Mouse (Mus musculus): Measurements from ENCODE around the gene Tbc1d22b. TPM values are rescaled to one million over a fixed set of nuclear protein-coding genes. Genes with fewer than 3 reads are reported as not detected.

Tbc1d22b gene
- polyA plus RNA-seq, 1 experiment from 2014 or later = 20.9 TPM

DNA sequence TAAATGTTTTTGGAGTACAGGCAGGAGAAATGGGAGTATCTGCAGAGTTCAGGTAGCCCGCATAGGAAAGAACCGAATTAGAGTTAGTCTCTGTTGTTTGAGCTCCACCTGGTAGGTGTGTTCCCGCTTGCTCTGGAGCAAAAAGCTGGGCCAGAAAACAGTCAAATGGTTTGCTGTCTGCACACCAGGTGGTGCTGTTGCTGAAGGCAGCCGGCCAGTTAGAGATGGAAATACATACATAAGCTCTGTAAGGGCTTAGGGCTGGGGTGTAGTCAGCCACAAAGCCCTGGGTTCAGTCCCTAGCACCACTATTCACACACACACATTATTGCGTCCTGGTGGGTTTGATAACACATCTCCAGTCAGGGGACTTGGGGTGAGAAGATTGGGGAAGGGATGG is 86.5 kb downstream of the Tbc1d22b start:
- Histone ChIP-seq H3K9ac (ENCODE audit: low read length) (no peak overlapping the region), H3K36me3 (ENCODE audit: control insufficient read depth, insufficient read depth, low read length) (peaks cover 17% of the 10 kb centered on the region; the same call in 1 of the 2 replicates), H3K4me1 (replicated peaks; ENCODE audit: control insufficient read depth, insufficient read depth, low read length) (no peaks in the 10 kb centered on the region), H3K27me3 (ENCODE audit: control insufficient read depth, insufficient read depth, low read length) (no peaks in the 10 kb centered on the region), H3K4me2 (ENCODE audit: low read depth, low read length, severe bottlenecking) (no peak overlapping the region), H3K27ac (ENCODE audit: low read depth, low read length) (no peak overlapping the region), H3K4me3 (ENCODE audit: low read depth, low read length) (no peak overlapping the region), H3K9me3 (ENCODE audit: control insufficient read depth, low read length) (no peaks in the 10 kb centered on the region)
- ATAC-seq (replicated peaks; ENCODE audit: low FRiP score) (no peak), DNase-seq (ENCODE audit: low spot score) (peak; percentile 62)
- 70% methylated on average over 5 of the region's 5 CpGs for WGBS

GRCm38 (mm10) chr17:29637377-29637776 is 87.8 kb downstream of the Tbc1d22b start:
- no peak overlapping the region for H3K27ac ChIP-seq (ENCODE audit: low read depth, low read length)
- DNase-seq (ENCODE audit: low spot score) (no peak), ATAC-seq (replicated peaks; ENCODE audit: low FRiP score) (no peak)
- no peaks in the 10 kb centered on the region for H3K27me3 ChIP-seq (ENCODE audit: control insufficient read depth, insufficient read depth, low read length)
- H3K4me2 ChIP-seq (ENCODE audit: low read depth, low read length, severe bottlenecking) = no peak overlapping the region
- H3K9ac ChIP-seq (ENCODE audit: low read length) = no peak overlapping the region
- peaks cover 16% of the 10 kb centered on the region; the same call in 1 of the 2 replicates for H3K36me3 ChIP-seq (ENCODE audit: control insufficient read depth, insufficient read depth, low read length)
- WGBS = 97% methylated on average over 4 of the region's 4 CpGs
- H3K9me3 ChIP-seq (ENCODE audit: control insufficient read depth, low read length) = no peaks in the 10 kb centered on the region
- H3K4me3 ChIP-seq (ENCODE audit: low read depth, low read length) = no peak overlapping the region
- H3K4me1 ChIP-seq (replicated peaks; ENCODE audit: control insufficient read depth, insufficient read depth, low read length) = no peaks in the 10 kb centered on the region

DNA sequence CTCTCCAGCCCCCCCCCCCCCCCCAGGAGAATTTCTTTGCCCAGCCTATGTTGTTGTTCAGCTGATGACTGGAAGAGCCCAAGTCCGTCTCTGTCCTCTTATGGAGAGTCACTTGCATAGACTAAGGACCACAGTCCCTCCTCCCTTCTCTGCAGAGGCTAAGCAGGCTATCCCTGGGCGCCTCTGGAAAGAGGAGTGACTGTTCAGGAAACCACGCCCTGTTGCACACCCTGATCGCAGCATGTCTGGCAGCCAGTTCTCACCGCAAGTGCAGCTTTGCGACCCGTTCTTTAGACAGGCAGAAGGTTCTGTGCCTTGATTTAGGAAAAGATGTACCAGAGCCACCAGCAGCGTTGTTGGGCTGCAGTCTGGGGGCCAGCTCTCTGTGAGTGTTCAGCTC is 88.3 kb downstream of the Tbc1d22b start:
- Histone ChIP-seq H3K36me3 (ENCODE audit: control insufficient read depth, insufficient read depth, low read length) (peaks cover 16% of the 10 kb centered on the region; the same call in 1 of the 2 replicates), H3K27me3 (ENCODE audit: control insufficient read depth, insufficient read depth, low read length) (no peaks in the 10 kb centered on the region), H3K4me2 (ENCODE audit: low read depth, low read length, severe bottlenecking) (no peak overlapping the region), H3K9ac (ENCODE audit: low read length) (no peak overlapping the region), H3K9me3 (ENCODE audit: control insufficient read depth, low read length) (no peaks in the 10 kb centered on the region), H3K27ac (ENCODE audit: low read depth, low read length) (no peak overlapping the region), H3K4me1 (replicated peaks; ENCODE audit: control insufficient read depth, insufficient read depth, low read length) (no peaks in the 10 kb centered on the region), H3K4me3 (ENCODE audit: low read depth, low read length) (no peak overlapping the region)
- ATAC-seq (replicated peaks; ENCODE audit: low FRiP score) (no peak), DNase-seq (ENCODE audit: low spot score) (no peak)
- 86% methylated on average over 8 of the region's 8 CpGs for WGBS

DNA sequence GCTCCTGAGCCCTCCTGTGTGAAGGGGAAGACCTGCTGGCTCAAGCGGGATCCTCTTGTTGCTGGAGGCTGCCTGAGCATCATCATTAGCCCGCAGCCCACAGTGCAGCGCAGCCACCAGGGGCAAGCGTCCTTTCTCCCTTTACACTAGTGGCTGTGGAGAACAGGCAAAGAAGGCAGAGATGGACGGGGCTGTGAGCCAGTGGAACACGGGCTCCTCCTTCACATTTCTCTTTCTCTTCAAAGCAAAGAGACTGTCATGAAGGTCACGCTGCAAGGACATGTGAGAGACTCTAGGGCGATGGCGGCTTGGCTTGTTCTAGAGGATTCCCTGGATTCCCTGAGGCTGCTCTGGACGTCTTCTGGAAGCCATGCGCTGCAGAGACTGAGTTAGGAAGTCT is 91.4 kb downstream of the Tbc1d22b start:
- no peak for DNase-seq (ENCODE audit: low spot score)

GRCm38 (mm10) chr17:29642219-29642618 is 92.6 kb downstream of the Tbc1d22b start:
- Histone ChIP-seq H3K36me3 (ENCODE audit: control insufficient read depth, insufficient read depth, low read length) (peaks cover 13% of the 10 kb centered on the region; the same call in 1 of the 2 replicates), H3K27ac (ENCODE audit: low read depth, low read length) (no peak overlapping the region), H3K4me3 (ENCODE audit: low read depth, low read length) (no peak overlapping the region), H3K4me1 (replicated peaks; ENCODE audit: control insufficient read depth, insufficient read depth, low read length) (0 out of 2 replicates have a peak, but pooled peaks cover 2% of the 10 kb centered on the region), H3K27me3 (ENCODE audit: control insufficient read depth, insufficient read depth, low read length) (no peaks in the 10 kb centered on the region), H3K4me2 (ENCODE audit: low read depth, low read length, severe bottlenecking) (no peak overlapping the region), H3K9me3 (ENCODE audit: control insufficient read depth, low read length) (no peaks in the 10 kb centered on the region), H3K9ac (ENCODE audit: low read length) (no peak overlapping the region)
- DNase-seq (ENCODE audit: low spot score) = no peak
- no peak for ATAC-seq (replicated peaks; ENCODE audit: low FRiP score)
- 77% methylated on average over 3 of the region's 3 CpGs for WGBS

More for the DNA sequence above, 91.4 kb downstream of the Tbc1d22b start:
- ATAC-seq (replicated peaks; ENCODE audit: low FRiP score) = no peak
- Histone ChIP-seq H3K4me3 (ENCODE audit: low read depth, low read length) (no peak overlapping the region), H3K9me3 (ENCODE audit: control insufficient read depth, low read length) (no peaks in the 10 kb centered on the region), H3K36me3 (ENCODE audit: control insufficient read depth, insufficient read depth, low read length) (peaks cover 13% of the 10 kb centered on the region; the same call in 1 of the 2 replicates), H3K27ac (ENCODE audit: low read depth, low read length) (no peak overlapping the region), H3K9ac (ENCODE audit: low read length) (no peak overlapping the region), H3K4me2 (ENCODE audit: low read depth, low read length, severe bottlenecking) (no peak overlapping the region), H3K27me3 (ENCODE audit: control insufficient read depth, insufficient read depth, low read length) (no peaks in the 10 kb centered on the region), H3K4me1 (replicated peaks; ENCODE audit: control insufficient read depth, insufficient read depth, low read length) (0 out of 2 replicates have a peak, but pooled peaks cover 2% of the 10 kb centered on the region)
- 97% methylated on average over 11 of the region's 11 CpGs for WGBS

Small RNA genes lying within 50 kb of the gene (microRNA-seq; reads per million reads assigned to microRNA genes)
- not detected for gene Mir7667 (ENCODE audit: insufficient number of aligned reads)

Other genes with a start within 250 kb of the Tbc1d22b start
- 0.59 and 0.72 TPM in 2 replicates for gene Pi16, start 232.1 kb upstream of the Tbc1d22b start, polyA plus RNA-seq (2014; fragmentation: Nextera tagmentation; extraction: Ambion mirVana)
- gene Mtch1, start 201.9 kb upstream of the Tbc1d22b start, polyA plus RNA-seq (2014; fragmentation: Nextera tagmentation; extraction: Ambion mirVana) = 332 and 420 TPM in 2 replicates
- gene Fgd2, start 188.9 kb upstream of the Tbc1d22b start, polyA plus RNA-seq (2014; fragmentation: Nextera tagmentation; extraction: Ambion mirVana) = 2.4 TPM in 2 replicates
- gene Pim1, start 59.0 kb upstream of the Tbc1d22b start, polyA plus RNA-seq (2014; fragmentation: Nextera tagmentation; extraction: Ambion mirVana) = 21.1 and 22.5 TPM in 2 replicates
- not detected in 2 replicates for gene Gm17657, start 147 bp upstream of the Tbc1d22b start, polyA plus RNA-seq (2014; fragmentation: Nextera tagmentation; extraction: Ambion mirVana)
- gene Tmem217, start 2.6 kb downstream of the Tbc1d22b start, polyA plus RNA-seq (2014; fragmentation: Nextera tagmentation; extraction: Ambion mirVana) = 0.55 and 0.71 TPM in 2 replicates
- 112 and 124 TPM in 2 replicates for gene Rnf8, start 65.0 kb downstream of the Tbc1d22b start, polyA plus RNA-seq (2014; fragmentation: Nextera tagmentation; extraction: Ambion mirVana)
- gene Gm28043, start 65.1 kb downstream of the Tbc1d22b start, polyA plus RNA-seq (2014; fragmentation: Nextera tagmentation; extraction: Ambion mirVana) = 3.5 and 5.0 TPM in 2 replicates
- gene Cmtr1, start 110.8 kb downstream of the Tbc1d22b start, polyA plus RNA-seq (2014; fragmentation: Nextera tagmentation; extraction: Ambion mirVana) = 144 and 150 TPM in 2 replicates
- 13.7 and 17.0 TPM in 2 replicates for gene Ccdc167, start 167.3 kb downstream of the Tbc1d22b start, polyA plus RNA-seq (2014; fragmentation: Nextera tagmentation; extraction: Ambion mirVana)

Measured in forebrain, embryonic 11.5 days (tissue).